Mouse (Mus musculus): ENCODE data around the gene Zdhhc9.

The Zdhhc9 gene

GRCm38 (mm10) chrX:48169892-48170291 lies 38.8 kb downstream of the Zdhhc9 start:
- no peak for DNase-seq

DNA sequence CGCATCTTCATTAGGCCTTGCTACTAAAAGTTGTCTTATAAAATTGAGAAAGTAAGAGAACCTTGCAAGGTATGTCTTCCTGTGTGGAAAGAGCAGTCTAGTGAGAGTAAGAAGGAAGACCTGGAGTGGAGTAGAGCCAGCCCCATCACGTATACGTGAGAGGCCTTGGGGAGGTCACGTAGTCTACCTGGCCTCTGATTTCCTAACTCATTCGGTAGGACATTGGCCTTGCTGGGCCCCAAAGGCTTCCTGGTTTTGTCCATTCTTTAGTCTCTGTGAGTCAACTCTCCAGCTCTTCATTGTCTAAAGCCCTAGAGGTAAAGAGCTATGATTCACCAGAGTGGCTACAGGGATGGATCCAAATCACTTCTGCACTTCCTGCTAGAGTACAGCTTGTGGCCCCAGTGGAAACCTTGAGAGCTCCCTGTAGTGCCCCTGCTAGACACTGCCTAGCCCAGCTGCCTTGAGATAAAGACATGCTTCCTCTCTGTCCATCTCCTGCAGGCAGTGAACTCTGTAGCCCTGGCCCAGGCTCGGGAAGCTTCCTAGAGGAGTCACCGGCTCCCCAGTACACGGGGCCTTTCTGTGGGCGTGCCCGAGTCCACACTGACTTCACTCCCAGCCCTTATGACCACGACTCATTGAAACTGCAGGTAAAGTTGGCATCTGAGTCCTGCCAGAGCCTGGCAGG lies 50.3 kb downstream of the Zdhhc9 start:
- DNase-seq = no peak

DNA sequence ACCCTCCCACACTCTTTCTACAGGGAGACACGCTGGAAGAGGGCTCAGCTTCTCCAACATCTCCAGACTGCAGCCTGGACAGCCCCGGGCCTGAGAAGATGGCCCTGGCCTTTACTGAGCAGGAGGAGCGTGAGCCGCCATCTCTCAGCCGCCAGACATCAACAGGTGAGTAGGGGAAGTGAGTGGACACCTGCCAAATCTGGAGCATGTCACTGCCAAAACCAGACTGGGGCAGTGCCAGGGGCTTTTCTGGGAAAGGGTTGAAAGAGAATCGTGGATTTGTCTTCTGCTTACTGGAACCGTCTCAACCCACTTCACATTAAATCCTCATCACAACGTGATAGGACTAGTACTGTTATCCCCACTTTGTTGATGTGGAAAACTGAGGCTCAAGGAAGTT lies 51.3 kb downstream of the Zdhhc9 start:
- no peak for DNase-seq

- DNase-seq = no peak
These were observed 53.2 kb downstream of the Zdhhc9 start for GRCm38 (mm10) chrX:48155489-48155888.

- DNase-seq = no peak
These were observed 54.7 kb downstream of the Zdhhc9 start for GRCm38 (mm10) chrX:48153949-48154348.

GRCm38 (mm10) chrX:48153414-48153813 lies 55.3 kb downstream of the Zdhhc9 start:
- DNase-seq = no peak

- no peak for DNase-seq
These were observed 56.6 kb downstream of the Zdhhc9 start for GRCm38 (mm10) chrX:48152106-48152505.

- DNase-seq = no peak
These were observed 60.9 kb downstream of the Zdhhc9 start for GRCm38 (mm10) chrX:48147741-48148186.

GRCm38 (mm10) chrX:48147226-48147625 lies 61.5 kb downstream of the Zdhhc9 start:
- no peak for DNase-seq

DNA sequence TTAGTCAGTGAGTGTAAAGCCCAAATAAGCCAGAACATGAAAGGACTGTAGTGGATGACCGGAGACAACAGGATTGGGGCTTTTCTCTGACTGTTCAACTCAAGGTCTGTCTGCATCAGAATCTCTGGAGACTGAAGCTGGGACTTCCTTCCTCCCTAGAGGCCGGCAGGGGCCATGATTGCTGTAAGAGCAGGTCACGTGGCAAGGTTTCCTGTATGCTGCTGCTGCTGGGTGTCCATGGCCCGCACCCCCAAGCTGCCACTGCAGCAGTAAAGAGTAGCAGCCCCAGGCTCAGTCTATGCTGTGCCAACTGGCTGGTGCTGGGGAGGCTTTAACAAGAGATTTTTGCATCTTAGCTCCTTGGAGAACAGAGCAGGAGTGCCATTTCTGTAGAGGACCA lies 62.4 kb downstream of the Zdhhc9 start, which contains the start of gene Sash3:
Sash3 (plus strand) TSS at position 175 of the 400 bp plus-strand sequence.
- DNase-seq = no peak

DNA sequence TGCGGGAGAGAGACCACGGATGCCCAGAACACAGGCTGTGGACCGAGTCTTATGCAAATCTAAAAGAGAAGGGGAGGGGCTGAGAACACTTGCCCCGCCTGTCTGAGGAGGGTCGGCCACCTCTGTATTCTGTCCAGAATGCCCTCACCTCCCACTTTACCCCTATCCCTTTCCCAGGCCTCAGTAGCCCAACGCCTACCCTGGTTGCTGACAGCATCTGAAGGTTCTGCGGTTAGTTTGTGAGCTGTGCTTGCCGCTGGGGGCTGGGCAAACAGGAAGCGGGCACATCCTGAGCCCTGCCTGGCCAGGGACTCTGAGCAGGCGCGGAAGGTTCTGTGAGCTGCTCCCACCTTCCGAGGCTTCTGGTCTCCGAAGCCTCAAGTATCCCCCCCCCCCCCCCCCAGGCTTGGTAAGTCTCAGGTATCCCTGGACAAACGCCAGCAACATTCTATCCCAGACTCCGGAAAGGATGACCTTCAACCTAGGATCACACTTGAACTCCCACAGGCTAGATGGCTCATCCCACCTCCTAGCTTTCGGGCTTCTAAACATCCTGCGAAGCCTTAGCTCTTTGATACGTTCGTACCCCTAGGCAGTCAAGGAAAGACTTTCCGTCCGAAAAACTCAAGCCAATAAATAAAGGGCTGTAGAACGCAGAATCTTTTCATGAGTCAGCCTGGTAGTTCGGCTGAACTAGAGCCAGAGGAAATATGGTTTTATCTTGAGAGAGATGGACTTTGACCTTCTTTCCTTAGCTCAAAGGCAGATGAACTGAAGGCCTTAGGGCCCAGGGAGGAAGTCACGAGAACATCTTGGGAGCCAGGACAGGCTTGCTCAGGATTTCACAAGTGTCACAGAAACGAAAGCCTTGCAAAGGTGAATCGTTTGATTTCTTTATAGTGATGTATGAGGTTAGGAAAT lies 65.0 kb downstream of the Zdhhc9 start:
- DNase-seq = peak; percentile 12

DNA sequence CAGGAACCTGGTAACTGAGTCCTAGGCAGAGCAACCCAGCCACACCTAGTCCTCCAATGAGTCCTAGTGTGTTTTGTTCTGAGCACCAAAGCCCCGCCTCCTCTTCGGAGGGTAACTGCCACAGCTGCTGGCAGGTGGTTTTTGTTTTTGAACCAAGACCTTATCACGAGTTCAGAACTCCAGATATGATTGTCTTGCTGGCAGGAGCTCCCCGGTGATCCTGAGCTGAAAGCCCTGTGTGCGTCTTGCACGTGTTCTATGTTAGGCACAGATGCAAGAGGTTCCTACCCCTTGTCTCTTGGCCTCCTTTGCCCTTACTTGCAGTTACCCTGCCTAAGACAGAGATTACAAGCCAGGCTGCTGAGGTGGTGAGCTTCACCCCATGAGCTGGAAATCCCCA lies 67.2 kb downstream of the Zdhhc9 start:
- DNase-seq = no peak

DNA sequence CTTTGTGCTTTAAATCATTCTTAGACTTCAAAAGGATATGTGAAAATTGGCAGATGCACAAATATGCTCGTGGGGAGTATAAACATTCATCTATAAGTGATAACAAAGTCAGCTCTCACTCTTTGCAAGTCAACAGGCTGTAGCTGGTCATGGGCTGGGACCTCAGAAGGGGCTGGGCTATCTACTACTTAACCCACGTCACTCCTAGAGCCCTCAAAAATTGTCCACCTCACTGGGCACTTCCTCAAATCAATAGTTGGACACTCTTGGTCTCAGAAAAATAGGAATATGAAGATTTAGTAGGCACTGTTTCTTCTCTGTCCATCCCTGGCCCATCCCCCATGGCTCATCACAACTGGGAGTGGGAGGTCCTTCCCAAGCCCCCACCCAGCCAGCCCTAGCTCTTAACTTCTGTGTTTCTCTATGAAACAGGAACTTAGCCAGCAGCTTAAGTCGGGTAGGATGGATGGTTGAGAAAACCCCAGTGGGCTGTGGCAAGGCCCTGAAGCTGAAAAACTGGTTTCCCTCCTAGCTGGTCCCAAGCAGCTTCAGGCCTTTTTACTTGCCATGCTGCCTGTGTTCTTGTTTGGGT lies 68.3 kb downstream of the Zdhhc9 start:
- no peak for DNase-seq

DNA sequence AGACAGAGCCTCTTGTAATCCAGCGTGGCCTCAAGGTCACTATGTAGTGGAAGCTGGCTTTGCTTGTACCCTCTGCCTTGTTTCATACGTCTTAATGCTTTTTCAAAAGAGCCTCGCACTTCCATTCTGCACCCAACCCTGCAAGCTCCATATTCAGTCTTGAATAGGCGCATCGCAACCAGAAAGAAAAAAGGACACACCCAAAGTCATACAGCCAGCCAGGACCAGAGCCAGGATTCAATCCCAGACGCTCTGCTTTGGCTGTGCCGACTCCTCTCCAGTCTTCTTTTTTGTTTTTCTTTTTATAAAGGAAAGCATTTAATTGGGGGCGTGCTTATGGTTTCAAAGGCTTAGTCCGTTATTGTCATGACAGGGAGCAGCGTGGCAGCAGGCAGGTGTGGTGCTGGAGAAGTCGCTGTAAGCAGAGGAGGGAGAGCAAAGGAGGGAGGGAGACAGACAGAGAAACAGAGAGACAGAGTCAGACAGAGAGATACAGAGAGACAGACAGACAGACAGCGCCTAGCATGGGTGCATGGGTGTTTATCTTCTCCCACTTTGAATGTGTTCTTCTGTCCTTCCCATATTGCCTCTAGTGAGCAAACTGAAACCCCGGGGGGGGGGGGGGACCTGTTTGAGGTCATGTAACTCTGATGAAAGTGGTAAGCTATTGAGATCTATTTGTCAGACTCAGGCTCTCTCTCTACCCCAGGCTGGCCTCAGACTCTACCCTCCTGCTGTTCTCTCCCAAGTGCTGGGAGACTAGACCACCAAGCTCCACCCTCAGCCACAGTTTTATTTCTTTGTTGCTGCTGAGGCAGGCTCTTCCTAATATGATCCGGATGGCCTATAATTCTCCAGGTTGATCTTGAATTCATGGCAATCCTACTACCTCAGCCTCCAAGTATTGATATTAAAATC lies 69.1 kb downstream of the Zdhhc9 start:
- DNase-seq = no peak

- no peak for DNase-seq
These were observed 70.0 kb downstream of the Zdhhc9 start for GRCm38 (mm10) chrX:48138539-48139275.

- DNase-seq = no peak
These were observed 70.7 kb downstream of the Zdhhc9 start for GRCm38 (mm10) chrX:48138011-48138410.

GRCm38 (mm10) chrX:48136935-48137334 lies 71.7 kb downstream of the Zdhhc9 start:
- no peak for DNase-seq

- no peak for DNase-seq
These were observed 79.5 kb downstream of the Zdhhc9 start for GRCm38 (mm10) chrX:48129167-48129566.

- DNase-seq = no peak
These were observed 81.0 kb downstream of the Zdhhc9 start for GRCm38 (mm10) chrX:48127502-48128218.

DNA sequence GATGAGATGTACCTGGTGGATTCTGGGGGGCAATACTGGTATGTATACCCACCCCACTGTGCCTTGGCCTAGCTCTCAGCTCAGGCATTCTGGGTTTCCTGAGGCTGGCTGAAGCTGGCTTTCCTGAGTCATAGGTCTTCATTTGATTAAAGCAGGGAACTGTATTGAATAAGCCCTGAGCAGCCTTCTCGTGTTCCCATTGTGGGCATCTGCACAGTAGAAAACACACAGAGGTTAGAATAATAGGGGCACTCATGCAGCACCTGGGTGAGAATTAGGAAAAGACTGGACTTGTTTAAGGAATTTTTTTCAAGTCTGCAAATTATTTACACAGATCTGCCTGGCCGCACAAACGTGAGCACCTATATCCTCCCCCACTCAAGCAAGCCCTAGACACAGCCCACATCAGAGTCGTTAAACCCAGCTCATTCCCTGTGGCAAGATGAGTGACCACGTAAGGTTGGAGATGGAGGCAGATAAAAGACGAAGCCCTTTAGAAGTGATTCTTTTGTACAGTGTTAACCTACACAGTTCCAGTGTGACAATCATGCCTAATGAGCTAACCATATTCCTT lies 81.7 kb downstream of the Zdhhc9 start:
- DNase-seq = no peak

Data from kidney, adult 8-10 months (tissue).